Mouse (Mus musculus) macrophage (primary cell): ENCODE results near the gene Maml2. TPM values are rescaled to one million over a fixed set of nuclear protein-coding genes. Genes with fewer than 3 reads are reported as not detected.

Source experiments
- H3K27ac ChIP-seq: fragments of 350-480 bp; formaldehyde crosslinking; 2 replicates; pipeline ENCODE4 v1.9.0; 2021
- H3K36me3 ChIP-seq: fragments of 350-480 bp; formaldehyde crosslinking; 2 replicates; pipeline ENCODE4 v1.9.0; 2021; ENCODE audit errors: inconsistent target
- H3K4me3 ChIP-seq: fragments of 350-480 bp; formaldehyde crosslinking; 2 replicates; pipeline ENCODE4 v1.9.0; 2021; ENCODE audit errors: inconsistent target
- H3K79me2 ChIP-seq: fragments of 350-480 bp; formaldehyde crosslinking; 2 replicates; pipeline ENCODE4 v1.9.0; 2021; ENCODE audit errors: inconsistent target
- WGBS: methylation state at CpG from one replicate; pipeline ENCODE4 v1.1.7; 2026; ENCODE audit warnings: inconsistent platforms; ENCODE audit not compliant: missing documents; 5-methylcytosine and 5-hydroxymethylcytosine counted together
- polyA plus RNA-seq: library from polyadenylated mRNA; stranded (reverse); fragments of 250-400 nt; gene quantifications from 3 replicates; pipeline ENCODE4 v1.2.4, GENCODE M21; 2018; ENCODE audit warnings: inconsistent platforms

Gene Maml2
- polyA plus RNA-seq, 1 experiment from 2014 or later: 6.0 TPM

DNA sequence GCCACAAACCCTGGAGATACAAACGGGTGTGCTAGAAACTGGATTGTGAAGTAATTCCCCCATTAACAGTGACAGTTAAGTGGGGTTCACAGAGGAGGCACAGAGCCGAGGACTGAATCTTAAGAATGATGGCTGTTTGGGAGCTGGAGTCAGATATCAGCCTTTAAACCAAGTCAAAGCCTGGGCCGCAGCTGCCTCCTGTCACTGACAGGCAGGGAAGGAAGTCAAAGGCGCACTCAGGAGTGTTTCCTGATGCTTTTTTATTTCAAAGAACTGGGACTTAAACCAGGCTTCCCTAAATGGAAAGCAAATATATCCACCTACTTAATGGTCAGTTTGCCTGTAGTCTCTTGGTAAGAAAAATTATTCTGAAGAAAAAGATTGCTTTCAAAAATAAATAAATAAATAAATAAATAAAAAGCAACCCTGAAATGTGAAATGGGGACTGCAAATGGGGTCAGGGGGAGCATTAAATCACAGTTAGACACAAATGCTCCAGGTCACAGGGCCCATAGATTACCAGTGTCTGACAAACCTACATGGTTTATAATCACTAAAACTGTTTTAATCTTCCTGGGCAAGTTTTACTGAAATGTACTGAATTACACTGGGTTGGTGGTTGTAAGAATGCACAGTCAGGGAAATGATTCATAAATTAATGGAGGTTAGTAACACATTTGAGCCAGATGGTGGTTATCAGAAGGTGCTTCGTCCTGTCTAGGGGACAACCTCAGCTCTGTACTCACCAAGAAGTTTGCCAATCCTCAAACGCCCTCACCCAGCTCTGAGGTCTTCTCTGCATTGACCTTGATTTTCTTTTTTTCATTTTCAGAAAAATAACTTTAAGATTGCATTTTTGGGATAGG, 209.4 kb downstream of the Maml2 start:
- WGBS: 75% methylated on average over 6 of the region's 6 CpGs
- Histone ChIP-seq H3K36me3 (no peaks in the 10 kb centered on the region), H3K27ac (no peak overlapping the region), H3K79me2 (no peaks in the 10 kb centered on the region), H3K4me3 (no peak overlapping the region)

DNA sequence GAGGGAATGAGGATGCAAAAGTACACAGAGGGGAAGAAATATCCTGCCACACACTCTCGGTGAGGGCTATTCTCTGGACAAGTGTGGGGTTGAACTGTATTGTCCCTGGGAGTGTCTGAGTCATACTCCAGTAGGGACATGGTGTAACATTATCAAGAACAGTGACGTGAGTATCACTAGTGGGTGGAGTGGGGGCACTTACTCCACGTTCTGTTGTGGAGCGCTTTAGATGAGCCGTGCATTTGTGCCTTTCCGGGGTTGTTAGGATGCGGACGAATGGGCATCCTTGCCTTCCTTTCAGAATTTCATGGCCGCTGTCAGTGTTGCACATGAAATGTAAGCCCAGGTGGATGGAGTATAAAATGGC, 210.0 kb downstream of the Maml2 start:
- no peaks in the 10 kb centered on the region for H3K36me3 ChIP-seq
- H3K79me2 ChIP-seq: no peaks in the 10 kb centered on the region
- 93% methylated on average over 9 of the region's 9 CpGs for WGBS
- H3K27ac ChIP-seq: no peak overlapping the region
- no peak overlapping the region for H3K4me3 ChIP-seq

DNA sequence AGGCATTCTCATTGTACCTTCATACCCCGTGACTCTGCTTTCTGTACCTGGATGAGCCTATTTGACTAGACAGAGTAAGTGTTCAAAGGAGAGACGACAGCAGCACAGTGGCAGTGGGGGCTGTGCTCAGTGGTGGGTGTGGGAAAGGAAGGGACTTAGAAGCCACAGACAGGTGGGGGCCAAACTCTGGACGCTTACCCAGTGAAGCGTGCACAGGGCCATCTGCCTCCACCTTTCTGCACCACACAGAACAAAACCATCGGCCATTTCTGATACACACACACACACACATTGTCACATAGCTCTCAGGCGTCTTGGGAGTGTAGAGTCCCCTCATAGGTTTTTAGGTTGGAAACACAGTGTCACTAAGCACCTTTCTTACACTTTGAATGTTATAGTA, 212.0 kb downstream of the Maml2 start:
- no peak overlapping the region for H3K27ac ChIP-seq

DNA sequence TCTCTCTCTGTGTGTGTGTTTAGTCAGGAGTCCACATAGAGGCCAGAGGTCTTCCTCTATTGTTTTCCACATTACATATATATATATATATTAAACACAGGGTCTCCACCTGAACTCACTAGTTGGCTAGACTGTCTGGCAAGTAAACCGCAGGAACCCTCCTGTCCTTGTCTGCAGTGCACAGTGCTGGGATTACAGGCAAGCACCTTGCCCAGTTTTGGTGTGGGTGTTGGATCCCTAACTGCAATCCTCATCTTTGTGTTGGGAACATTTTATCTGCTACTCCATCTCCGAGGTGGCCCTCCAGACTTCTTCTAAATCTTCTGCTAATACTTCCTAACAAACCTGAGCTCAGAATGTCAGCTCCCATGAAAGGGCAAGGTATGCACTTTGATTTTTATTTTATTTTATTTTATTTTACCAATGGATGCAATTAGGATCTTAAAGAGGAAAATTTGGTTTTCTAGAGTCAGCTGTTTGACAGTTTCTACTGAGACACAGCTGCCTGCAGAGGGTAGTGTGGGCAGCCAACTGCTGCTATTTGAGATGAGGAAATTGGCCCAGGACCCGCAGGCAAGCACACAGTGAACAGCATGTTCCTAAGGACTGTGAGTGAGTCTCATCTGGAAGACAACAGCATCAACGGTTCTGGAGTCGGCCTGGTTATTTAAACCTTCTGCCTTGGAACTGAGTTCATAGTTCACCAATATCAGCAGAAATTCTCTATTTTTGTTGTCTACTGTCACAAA, 213.0 kb downstream of the Maml2 start:
- no peak overlapping the region for H3K4me3 ChIP-seq
- H3K36me3 ChIP-seq: no peaks in the 10 kb centered on the region
- H3K79me2 ChIP-seq: no peaks in the 10 kb centered on the region
- WGBS: 45% methylated on average over 5 of the region's 5 CpGs
- H3K27ac ChIP-seq: no peak overlapping the region

More for the DNA sequence above, 212.0 kb downstream of the Maml2 start:
- WGBS: 92% methylated on average over 6 of the region's 6 CpGs
- no peak overlapping the region for H3K4me3 ChIP-seq
- H3K79me2 ChIP-seq: no peaks in the 10 kb centered on the region
- H3K36me3 ChIP-seq: no peaks in the 10 kb centered on the region

DNA sequence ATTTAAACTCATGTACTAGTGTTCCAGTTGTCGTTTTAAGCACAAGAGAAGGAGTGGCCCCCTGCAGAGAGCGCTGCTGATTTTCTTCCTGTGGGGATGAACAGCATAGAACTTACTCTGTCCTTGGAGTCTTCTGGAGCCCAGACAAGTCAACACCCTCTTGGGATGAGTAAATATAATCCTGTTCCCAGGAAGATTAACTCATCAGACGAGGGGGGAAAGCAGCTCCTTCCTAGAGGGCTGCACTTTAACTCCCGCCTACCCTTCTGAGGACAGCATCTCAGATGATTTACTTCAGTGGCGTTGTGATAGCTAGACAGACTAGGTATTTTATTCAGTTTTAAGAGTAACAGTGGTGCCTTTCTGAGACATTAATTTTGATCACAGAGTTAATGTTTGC, 215.4 kb downstream of the Maml2 start:
- 91% methylated on average over 5 of the region's 5 CpGs for WGBS
- no peak overlapping the region for H3K4me3 ChIP-seq
- H3K79me2 ChIP-seq: no peaks in the 10 kb centered on the region
- no peak overlapping the region for H3K27ac ChIP-seq
- no peaks in the 10 kb centered on the region for H3K36me3 ChIP-seq

DNA sequence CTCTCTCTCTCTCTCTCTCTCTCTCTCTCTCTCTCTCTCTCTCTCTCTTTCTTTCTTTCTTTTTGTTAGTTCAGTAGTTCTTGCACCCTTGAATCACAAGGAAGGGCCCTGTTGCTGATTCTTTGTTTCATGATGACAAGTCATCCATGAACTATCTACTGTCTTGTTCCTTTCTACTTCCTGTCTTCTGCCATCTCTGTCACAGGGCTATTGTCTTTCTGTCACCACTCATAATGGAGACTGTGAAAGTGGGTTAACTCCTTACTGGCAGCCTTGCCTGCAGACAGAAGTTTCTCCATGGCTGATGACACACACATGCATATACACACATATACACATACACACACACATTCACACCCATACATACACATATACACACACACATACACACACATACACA, 216.7 kb downstream of the Maml2 start:
- H3K4me3 ChIP-seq: no peak overlapping the region
- H3K36me3 ChIP-seq: no peaks in the 10 kb centered on the region

DNA sequence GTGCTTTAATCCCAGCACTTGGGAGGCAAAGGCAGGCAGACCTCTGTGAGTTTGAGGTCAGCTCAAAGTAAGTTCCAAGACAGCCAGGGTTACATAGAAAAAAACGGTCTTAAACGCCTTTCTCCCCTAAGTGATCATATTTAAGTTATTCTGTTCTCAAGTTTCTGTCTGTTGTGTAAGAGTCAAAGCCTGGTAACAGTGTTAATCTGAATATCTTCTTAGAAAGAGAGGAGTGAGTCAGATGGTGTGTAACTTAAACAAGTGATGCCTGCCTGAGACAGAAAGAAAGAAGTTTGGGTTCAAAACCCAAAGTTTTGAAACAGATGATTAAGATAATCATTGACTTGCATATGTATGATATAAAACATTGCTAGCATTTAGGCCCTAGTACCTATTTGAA, 218.2 kb downstream of the Maml2 start:
- H3K79me2 ChIP-seq: no peaks in the 10 kb centered on the region
- no peak overlapping the region for H3K27ac ChIP-seq
- H3K4me3 ChIP-seq: no peak overlapping the region
- 94% methylated on average over 2 of the region's 2 CpGs for WGBS
- H3K36me3 ChIP-seq: no peaks in the 10 kb centered on the region

More for the DNA sequence above, 216.7 kb downstream of the Maml2 start:
- Histone ChIP-seq H3K79me2 (no peaks in the 10 kb centered on the region), H3K27ac (no peak overlapping the region)

DNA sequence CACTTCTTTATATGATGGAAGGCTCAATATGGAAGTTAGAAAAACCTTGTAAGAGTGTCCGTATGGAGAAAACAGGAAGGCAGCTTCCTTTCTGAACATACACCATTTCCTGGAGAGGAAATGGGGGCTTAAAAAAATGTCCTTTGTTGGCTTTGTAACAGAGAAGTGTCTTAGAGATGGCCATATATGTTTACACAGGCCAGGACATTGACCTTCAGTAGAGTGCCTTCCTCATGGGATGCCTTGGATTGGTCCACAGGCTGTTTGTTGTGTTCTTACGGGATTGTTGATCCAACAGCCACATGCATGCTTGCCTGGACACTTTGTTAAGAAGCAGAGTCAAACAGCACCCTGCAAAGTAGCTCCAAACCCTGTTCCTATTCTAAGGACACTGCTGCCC, 220.3 kb downstream of the Maml2 start:
- Histone ChIP-seq H3K27ac (no peak overlapping the region), H3K36me3 (no peaks in the 10 kb centered on the region)
- 59% methylated on average over 2 of the region's 2 CpGs for WGBS

DNA sequence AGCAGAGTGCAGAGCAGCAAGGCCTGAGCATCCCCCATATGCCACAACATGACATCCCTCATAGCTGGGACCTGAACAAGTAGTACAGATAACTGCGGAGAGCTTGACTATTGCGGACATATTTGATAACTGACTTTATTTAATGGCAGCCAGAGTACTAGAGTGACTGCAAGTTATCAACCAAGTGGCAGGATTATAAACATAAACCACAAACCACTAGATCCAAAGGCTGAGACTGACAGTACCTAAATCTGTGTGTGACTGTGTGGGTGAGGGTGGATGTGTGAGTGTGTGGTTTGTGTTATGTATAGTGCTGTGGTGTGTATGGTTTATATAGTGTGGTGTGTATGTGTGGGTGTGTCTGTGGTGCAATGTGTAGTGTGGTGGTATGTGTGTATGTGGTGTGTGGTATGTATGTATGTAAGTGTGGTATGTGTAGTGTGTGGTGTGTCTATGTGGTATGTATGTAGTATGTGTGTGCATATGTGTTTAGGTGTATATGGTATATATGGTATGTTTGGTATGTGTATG, 220.7 kb downstream of the Maml2 start:
- 86% methylated on average over 2 of the region's 2 CpGs for WGBS
- Histone ChIP-seq H3K79me2 (no peaks in the 10 kb centered on the region), H3K36me3 (no peaks in the 10 kb centered on the region), H3K4me3 (no peak overlapping the region), H3K27ac (no peak overlapping the region)

More for the DNA sequence above, 220.3 kb downstream of the Maml2 start:
- Histone ChIP-seq H3K4me3 (no peak overlapping the region), H3K79me2 (no peaks in the 10 kb centered on the region)

DNA sequence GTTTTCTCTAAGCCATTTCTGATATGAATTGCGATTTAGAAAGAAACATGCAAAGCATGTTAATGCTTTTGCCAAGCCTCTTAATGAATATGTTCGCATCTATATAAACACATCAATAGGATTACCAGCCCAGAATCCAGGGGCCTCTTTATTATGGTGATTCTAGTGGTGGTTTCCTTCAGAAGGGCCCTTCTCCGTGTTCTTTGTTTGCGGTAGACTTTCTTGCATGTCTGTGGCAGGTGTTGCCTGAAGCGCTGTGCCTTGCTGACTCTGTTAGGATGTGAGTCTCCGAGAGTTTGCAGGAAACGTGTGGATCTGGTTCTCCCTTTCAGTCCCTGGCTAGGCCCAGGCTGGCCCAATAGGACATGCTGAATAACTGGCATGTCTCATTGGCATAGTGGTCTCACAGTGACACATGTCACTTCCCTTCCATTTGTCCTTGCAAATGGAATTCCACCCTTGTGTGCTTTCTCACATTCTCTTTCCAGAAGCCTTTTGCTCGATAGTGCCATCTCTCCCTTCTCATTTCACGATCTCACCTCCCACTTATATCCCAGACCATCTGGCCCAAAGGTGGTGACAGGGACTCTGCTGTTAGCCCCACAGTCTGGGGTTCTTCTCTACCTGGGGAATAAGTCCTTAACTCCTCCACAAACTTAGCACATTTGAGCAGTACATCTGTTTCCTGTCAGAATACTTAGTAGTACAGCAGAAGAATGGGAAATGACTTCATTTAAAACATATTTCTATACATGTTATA, 224.5 kb downstream of the Maml2 start:
- 93% methylated on average over 9 of the region's 9 CpGs for WGBS
- no peaks in the 10 kb centered on the region for H3K36me3 ChIP-seq
- no peaks in the 10 kb centered on the region for H3K79me2 ChIP-seq
- no peak overlapping the region for H3K27ac ChIP-seq
- no peak overlapping the region for H3K4me3 ChIP-seq

DNA sequence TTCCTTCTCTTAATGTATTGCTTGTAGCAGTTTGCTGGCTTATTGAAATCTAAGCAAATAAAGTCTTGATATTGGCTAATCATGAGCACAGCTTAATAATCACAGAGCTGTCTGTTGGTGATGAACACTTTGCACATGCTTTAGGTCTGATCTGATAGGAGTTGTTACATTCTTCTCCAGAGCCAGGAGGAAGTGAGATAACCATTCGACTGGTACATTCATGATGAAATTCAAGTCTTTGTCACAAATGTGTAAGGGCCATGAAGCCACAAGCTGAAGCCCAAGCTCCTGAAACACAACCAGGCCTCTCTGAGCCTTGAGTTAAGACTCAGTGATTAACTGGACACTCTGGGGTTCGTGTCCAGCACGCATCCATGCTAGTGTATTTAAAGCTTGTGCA, 225.3 kb downstream of the Maml2 start:
- 48% methylated on average over 3 of the region's 3 CpGs for WGBS
- no peaks in the 10 kb centered on the region for H3K36me3 ChIP-seq
- H3K27ac ChIP-seq: no peak overlapping the region
- no peaks in the 10 kb centered on the region for H3K79me2 ChIP-seq
- H3K4me3 ChIP-seq: no peak overlapping the region

DNA sequence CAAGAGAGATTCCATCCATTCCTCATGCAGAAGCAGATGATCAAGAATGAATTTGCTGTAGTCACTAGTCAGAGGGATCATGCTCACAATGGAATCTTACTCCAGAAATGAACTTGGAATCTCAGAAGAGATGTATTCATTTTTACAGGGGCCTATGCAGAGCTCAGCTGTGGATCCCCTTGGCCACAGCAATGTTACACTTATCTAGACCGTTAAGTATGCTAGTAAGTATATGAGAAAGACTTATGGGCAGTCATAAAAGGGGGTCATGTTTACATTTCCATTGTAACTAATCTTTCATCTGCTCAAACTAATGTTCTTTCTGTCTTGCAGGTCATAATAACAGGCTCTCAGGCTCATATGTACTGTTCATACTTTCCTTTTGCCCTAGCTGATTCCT, 227.3 kb downstream of the Maml2 start:
- H3K27ac ChIP-seq: no peak overlapping the region
- 100% methylated on average over 1 of the region's 1 CpGs for WGBS
- no peaks in the 10 kb centered on the region for H3K36me3 ChIP-seq
- no peak overlapping the region for H3K4me3 ChIP-seq
- no peaks in the 10 kb centered on the region for H3K79me2 ChIP-seq

DNA sequence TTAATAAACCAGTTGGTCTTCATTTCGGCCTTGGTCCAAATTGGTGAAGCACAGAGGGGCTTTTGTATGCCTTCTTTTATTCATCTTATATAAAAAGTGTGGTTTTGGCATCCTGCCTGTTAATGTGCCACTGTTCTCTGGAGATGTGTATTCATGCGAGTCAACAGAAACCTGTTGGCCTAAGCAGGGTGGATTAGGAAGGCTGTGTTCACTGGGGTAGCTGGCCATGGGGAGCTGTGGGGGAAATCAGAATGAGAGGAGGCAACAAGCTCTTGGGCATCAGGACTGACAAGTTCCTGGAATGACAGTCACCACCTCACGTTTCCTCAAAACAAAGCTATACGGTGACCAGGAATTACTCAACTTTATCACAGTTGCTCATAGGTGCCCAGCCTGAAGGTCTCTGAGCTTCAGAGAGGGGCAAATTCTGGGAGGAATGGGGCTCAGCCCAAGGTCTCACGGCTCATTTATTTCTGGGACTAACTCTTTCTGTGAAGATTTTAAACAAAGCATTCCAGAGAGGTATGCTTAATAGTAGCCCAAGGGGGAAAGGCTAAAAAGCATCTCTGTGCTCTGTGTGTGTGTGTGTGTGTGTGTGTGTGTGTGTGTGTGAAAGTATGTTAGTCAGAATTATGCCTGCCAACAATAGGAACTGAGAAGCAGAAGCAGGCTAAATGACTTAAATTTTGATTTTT, 228.0 kb downstream of the Maml2 start:
- no peak overlapping the region for H3K27ac ChIP-seq
- WGBS: 52% methylated on average over 5 of the region's 5 CpGs

DNA sequence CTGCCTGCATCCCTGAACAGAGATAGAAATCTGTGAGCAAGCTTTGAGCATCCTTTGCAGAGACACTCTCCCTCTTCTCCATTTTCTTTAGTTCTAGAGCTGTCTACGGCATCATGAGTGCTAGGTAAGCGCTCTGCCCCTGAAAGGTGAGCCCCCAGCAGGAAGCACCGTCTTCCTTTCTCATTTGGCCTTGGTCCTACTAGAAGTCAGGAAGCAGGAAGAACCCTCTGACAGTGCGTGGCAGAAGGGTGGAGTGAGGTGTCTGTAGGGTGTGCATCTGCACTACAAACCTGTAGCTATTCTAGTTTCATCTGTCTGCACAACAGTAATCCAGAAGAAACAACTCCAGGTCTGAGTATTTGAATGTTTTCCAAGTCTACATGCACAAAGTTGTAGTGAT, 232.8 kb downstream of the Maml2 start:
- no peaks in the 10 kb centered on the region for H3K79me2 ChIP-seq
- H3K36me3 ChIP-seq: no peaks in the 10 kb centered on the region
- H3K27ac ChIP-seq: no peak overlapping the region
- no peak overlapping the region for H3K4me3 ChIP-seq
- 58% methylated on average over 4 of the region's 4 CpGs for WGBS

More for the DNA sequence above, 228.0 kb downstream of the Maml2 start:
- no peak overlapping the region for H3K4me3 ChIP-seq
- no peaks in the 10 kb centered on the region for H3K36me3 ChIP-seq
- H3K79me2 ChIP-seq: no peaks in the 10 kb centered on the region
